Mouse (Mus musculus) thymus, postnatal 25 days (tissue): ENCODE measurements at regions not wholly inside any gene's neighbourhood (a gene's known extent, or its start where the extent isn't known, plus 50 kb on each side); places are given as distances from the start of the nearest gene placed in this dataset.

Source experiments
- DNase-seq: peaks from one replicate; pipeline ENCODE4 v3.0.0; 2022

DNA sequence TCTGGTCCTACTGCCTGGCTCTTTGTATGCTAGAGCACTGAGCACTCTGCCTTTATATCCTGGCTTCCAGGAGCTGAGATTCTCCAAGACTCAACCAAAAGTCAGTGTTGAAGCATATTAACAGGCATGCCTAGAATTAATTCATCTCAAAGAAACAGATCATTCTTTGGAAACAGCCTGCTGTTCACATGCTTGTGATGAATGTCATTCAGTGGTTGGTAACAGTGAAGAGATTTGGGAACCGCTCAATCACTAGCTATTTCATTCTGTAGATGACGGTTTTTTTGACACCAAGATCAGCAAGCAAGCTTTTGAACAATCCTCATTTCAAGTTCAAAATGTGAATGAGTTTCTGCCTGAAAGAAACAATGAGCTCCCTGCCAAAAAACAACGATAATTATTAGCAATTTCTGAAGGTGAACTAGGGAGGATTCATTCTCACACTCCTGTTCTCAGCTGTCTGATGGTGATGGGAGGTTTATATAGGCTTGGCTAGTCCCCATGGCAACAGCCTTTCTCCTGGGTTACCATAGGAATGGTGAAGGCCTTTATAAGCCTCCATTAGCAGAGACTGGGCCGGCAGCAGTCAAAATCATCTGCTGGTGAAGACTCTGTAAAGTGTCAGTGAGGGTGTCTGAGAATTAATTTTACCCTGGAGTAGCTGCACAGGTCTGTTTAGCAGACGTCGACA lies 272.6 kb upstream of the Nr4a3 start:
- DNase-seq, result no peak

DNA sequence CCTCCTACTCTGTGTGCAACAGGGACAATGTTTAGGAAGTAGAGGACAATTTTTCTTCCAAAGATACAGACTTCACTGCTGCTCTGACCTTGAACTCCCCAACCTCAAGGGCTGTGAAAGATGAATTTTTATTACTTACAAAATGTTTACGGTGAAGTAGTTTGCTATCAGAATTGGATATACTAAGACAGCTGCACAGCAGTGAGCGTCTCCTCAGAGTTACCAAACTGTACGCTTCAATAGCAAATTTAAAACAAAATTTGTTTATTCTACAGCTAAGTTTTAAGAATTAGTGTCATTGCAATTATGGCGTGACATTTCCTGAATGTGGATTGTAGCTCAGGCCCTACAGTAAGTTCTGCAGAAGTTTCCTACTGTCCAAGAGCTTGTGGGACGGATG lies 270.3 kb upstream of the Nr4a3 start:
- DNase-seq, result no peak

DNA sequence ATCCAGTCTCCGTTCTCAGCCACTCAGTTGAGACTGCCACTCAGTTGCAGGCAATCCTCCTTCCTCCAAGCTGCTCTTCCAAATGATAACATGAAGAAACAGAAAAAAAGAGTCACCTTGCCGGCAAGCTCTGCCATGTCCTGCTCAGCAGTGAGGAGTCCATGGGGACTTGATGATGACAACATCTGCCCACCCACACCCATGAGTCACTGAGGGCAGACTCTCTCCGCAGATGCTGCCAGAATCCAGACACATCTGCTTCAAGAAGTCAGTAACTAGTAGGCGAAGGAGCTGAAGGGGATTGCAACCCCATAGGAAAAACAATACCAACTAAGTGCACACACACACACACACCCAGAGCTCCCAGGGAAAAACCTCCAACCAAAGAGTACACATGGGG lies 263.9 kb upstream of the Nr4a3 start:
- no peak for DNase-seq

DNA sequence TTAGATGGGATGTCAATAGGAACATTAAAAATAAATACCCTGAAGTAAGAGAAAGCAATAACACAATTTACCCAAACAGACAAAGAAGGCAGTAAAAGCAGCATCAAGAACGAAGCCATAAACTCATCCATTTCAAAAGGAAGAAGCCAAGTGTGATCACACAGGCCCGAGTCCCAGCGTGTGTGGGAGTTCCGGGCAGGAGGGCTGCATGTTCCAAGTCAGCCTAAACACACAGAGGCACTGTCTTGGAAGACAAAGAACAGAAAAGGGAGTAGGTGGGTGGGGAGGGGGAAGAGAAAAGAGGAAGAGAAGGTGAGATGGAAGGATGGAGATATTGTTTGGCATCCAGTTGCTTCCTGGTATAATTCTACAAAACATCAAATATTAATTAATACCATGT lies 248.0 kb upstream of the Nr4a3 start:
- no peak for DNase-seq

DNA sequence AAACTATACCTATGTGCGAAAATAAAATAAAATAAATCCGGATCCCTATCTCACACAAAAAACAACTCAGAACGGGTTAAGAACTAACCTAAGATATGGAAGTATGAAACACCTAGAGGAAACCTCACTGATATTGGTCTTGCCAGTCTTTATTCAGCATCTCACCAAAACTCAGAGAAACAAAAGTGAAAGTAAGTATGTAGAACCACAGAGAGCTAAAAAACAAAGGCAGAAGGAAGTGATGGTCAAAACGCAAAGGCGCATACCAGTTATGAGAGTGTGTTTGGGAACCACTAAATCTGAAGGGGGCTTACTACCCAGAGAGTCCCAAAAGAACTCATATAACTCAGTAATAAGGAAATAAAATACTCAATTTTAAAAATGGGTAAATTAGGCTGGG lies 245.8 kb upstream of the Nr4a3 start:
- DNase-seq, result peak; percentile 7

DNA sequence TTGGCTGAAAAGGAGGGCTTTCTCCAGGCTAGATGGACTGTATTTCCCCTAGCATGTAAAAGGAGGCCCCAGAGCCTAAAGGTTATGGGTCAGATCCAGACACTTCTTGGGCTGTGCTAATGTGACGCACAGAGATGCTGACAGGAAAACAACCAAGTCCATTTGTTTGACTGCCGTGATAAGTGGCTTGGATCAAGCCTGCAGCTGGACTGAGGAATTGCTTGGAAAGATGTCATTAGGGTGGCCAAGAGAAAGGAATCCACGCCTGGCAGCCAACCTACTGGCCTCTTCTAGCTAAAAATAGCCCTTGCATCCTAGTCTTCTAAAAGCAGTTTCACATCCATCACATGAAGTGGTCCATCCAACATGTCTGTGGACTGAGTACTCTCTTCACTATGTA lies 241.8 kb upstream of the Nr4a3 start:
- DNase-seq, result no peak

DNA sequence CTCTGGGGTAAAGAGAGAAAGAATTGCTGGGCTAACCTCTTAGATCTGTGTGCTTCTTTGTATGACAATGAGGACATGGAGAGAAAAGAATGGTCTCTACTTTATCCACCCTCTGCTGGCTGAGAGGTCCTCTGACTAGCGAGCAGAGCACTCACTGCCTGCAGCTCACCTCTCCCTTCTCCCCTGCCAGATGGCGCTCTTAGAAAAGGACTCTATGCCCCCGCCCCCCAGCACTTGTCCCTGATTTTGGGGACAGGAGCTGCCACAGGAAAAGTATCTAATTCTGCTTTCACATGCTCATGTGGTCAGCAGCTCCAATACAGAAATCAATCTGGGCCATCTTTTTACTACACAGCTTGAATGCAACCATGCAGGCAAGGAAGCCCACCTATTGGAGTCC lies 237.1 kb upstream of the Nr4a3 start:
- DNase-seq, result no peak

DNA sequence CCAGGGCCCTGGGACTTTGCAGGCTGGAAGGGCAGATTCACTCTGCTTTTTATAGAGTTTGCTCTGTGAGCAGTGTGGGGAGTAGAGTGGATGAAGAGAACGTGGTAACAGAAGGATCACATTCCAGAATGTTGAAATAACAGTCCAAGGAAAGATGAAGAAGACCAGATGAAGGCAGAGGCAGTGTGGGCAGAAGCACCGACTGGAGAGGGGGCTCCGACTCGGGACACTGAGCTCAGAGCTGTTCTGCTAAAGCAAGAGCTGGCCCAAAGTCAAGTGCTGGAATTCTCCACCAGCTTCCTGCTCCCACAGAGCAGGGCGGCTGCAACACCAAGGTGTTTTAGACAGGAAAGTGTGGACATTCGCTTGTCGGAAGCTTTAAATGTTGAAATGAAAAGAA lies 230.9 kb upstream of the Nr4a3 start:
- DNase-seq, result no peak

DNA sequence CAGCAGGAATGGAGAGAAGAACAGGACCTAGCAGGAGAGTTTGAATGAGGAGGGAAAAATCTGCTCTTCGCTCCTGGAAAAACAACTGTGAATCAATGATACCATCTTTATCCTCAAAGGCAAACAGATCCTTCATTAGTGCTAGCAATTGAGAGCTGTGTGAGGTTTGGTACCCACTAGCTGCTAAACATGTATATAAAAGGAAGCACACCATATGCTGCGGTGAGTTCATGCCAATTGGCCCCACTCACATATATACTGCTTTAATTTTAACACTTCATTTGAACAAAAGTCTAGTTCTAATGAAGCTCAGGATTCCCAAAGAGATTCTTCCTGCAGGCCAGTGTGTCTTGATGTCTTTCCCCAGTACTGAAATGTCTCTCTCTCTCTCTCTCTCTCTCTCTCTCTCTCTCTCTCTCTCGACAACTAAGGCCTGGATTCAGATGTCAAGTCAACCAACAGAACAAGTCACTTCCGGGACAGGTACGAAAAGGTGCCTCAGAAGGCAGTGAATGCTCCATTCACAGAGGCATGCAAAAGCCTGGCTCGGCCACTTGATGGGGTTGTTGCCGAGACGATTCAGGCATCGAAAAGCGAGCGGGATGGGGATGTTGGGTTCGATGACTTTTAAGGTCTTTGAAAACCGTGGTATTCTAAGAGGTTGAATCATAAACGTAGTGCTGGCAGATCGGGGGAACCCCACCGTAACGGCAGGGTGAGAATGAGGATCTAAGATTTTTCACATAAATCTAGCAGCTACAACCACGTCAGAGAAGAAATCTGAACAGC lies 226.4 kb upstream of the Nr4a3 start:
- no peak for DNase-seq

DNA sequence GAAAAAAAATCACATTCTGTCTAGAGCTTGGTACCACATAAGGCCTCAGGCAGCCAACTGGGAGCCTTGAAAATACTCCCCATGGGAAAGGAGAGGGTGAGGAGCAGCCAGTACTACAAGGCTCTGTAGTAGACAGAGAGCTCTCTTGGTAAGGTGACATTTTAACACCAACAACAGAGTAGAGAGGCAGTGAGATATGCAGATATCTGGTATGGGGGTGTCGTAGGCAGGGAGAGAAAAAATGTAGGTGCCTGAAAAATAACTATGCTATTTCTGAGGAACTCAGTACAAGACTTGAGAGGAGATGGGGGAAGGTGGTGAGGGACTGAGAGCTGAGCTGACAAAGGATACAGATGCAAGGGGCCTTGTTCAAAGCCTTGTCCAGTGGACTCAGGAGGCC lies 224.4 kb upstream of the Nr4a3 start:
- no peak for DNase-seq

DNA sequence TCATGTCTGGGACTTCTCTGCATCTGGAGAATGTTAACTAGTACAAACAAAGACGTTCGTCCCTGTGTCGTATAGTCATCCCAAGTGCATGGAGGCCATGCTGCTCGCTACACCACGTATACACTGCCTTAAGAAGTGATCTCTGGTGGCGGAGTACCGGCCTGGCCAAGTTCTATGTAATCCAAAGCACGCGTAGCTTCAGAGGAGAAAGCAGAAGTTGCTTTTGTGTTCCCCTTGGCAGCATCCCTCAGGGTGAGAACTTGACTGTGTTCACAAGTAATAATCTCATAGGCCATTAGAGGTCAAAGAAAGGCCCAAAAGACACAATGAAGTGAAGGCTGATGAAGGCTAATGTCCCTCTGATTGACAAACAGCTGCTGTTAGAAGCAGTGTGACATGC lies 221.7 kb upstream of the Nr4a3 start:
- DNase-seq, result no peak

DNA sequence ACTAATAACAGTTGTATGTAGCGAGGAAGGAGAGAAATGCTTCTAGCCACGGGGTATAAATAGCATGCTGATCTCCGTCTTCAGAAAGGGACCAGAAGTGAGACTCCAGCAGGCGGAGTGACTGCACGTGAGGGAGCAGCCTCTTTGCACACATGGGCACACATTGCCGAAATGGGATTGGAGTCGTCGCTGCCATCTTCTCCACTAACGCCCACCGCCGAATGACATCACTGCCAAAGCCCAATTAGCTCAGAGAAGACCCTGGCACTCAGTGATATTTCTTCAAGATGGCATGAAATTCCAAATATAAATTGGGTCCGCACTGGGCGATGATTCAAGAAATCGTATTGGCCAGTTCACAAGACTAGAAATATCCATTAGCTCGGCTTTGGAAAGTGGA lies 220.9 kb upstream of the Nr4a3 start:
- DNase-seq, result no peak

DNA sequence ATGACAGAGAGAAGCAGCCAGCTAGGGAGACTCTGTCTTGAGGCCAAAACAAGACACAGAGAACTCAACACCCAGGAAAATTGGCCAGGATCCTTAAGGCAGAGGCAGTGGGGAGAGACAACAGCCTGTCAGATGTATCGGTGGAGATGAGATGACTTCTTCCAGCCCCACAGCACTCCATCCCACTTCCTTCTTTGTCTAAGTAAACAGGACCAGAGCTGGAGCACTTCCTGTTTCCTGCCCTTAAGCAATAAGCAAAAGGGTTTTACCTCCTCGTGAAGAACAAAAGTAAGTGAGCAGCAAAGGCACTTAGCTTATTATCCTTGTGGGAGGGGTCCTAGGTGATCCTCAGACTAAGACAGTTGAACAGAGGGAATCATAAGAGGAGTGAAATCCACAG lies 212.0 kb upstream of the Nr4a3 start:
- no peak for DNase-seq

DNA sequence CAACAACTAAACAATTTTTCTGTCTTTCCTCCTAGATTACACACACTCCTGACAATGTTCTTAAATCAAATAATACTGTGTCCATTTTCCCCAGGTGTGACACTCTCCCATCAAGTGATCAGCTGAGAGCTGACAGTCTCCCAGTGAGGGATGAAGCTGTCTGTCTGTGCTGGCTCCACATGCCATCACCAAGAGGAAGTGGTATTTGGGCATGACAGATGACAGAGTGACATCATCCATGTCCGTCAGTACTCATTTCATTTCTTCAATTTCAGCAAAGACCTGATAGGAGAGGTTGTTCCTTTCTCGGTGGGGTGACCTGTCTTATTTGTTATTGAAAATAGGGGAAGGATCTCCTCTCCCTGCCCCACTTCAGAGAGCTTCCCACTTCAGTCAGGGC lies 206.5 kb upstream of the Nr4a3 start:
- DNase-seq, result no peak

DNA sequence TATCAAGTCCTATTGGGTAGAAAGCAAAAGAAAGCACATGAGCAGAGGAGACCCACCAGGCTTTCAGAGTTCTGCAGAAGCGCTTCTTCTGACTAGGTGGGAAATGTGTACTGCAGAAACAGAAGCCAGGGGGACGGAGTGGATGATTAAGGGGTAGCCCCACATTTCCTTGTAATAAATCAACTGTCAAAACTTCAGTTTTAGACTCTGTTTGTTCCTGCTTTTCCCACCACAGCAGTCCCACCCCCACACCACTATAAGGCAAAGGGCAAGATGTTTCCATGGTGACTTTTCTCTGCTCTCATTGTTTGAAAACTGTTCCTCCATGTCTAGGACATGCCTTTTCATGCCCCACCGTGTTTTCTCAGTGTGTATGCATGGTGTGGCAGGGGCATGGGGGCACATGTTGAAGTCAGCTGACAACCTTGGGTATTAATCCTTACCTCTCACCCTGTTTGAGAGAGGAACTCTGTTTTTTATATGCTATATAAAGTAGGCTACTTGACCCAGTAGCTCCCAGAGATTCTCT lies 202.8 kb upstream of the Nr4a3 start:
- DNase-seq, result no peak

DNA sequence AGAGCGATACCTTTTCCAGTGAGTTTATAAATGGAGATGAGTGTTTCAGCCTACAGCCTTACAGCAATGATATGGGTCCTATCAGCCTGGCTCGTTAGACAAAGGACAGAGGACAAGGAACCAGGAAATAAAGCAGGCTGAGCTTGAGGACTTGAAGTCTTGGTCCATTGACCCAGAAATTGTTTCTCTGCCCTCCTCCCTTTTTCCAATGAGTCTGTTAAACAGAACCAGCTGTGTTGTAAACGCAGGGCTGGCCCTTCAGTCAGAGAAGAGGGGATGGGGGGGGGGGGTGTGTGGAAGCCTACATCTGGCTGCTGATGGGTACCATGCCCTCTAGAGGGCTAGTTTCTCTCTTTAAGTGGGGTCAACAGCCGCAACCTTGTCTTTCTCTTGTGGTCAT lies 199.7 kb upstream of the Nr4a3 start:
- DNase-seq, result no peak

DNA sequence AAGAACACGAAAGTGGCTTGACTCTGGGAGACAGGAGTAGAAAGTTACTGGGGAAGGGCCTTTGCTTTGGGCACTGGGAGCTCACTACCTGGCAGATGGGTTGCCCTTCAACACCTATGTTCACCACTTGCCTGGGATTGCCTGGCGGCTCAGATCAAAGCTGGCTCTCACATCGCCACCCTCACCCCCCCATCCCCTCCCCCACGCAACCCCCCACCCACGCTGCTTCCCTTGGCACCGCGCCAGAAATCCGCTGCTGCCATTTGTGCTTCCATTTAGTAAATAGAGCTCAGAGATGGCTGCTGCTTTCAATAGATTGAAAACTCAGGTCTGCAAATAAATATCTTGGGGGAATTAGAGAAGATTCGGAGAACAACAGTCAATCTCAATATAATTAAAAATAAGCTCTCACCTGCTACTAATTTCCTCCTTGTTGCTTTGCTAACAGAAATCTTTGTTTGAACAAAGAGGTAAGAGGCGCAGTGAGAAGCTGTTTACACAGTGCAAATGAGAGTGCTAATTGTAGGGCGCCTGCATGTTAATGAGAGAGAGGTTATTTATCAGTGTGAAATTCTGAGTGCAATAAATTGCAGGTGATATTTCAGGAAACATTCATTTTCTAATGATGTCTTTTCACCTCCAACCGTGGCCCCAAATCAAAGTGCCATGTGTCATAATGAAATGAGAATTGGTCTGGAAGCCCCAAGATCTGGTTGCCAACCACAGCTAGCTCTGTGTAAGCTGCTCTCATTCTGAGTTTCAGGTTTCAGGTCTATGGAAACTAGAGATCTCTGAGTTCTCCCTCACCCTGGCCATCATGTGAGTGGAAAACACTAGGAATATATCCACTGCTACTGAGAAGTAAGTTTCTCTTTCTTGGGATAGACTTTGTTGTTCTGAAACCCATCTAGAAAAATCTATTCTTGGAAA lies 198.3 kb upstream of the Nr4a3 start:
- DNase-seq, result no peak

DNA sequence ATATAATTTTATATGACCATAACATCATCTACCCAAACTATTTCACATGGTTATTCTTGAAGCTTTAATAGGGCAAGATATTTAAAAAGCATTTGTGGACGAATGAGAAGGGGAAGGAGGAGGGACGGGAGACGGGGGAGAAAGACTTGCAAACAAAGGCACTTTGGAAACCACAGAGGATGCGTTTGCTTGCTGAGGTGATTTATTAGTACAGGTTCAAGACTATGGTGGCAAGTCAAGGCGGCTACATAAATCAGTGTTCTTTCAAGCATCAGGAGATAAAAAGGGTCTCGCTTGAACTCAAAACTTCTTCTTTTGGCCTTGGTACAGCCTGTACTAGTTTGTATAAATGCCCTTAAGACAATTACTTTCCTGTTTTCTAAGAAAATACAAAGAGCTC lies 183.8 kb upstream of the Nr4a3 start:
- no peak for DNase-seq

DNA sequence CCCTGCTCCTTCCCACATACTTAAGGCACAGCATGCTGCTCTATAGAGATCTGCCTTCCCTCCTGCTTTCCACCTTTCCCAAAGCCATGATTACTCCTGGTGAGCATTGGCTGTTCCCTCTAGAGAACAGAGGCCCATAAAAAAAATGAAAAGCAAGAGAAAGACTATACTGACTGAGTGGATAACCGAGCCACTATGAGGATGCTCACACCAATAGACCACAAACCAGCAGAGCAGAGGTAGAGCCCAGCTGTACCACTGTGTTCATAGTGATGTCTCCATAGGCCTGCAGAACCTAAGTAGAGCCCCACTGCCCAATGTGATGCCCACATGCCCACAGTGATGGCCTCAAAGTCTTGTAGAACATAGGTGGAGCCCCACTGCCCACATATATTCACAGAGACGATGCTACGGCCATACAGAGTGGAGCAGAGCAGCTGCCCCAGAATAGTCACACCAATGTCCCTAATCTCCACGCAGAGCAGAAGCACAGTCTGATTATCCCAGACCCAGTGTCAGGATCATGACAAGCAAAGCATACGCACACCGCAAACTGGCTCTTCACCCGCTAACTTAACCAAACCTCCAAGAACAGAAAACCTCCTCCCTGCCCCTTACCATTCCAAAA lies 174.8 kb upstream of the Nr4a3 start:
- DNase-seq, result no peak

DNA sequence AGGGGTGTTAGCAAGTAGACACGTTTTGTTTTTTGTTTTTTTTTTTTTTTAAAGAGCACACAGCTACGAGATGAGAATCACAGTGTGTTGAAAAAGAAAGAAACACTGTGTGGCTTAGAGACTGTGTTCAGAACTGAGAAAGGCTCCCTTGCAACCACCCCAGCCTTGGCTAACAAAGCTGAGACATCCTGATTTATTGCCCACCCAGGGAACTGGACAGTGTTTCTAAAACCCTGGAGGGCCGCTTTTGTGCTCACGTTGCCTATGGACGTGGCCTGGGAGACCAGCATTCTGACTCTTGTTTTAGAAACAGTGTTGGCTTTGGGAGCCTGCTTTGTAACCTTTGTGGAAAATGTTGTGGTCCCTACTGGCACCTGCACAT lies 174.3 kb upstream of the Nr4a3 start:
- no peak for DNase-seq

DNA sequence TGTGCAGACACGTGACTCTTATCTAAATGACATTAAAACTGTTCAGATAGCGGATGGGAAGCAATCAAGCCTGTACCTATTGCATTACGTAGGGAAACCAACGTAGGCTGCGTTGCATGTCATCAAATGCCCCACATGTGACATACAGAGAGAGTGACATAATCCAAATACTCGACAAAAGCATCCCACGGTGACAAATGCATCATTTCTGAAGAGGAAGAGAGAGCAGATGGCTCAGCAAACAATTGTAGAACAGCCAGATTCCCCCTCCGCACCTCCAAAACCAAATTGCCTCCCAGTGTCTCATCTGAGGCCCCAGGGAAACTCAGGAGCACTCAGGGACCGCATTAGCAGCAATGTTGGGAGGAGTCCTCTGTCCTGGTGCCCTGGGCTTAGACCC lies 163.4 kb upstream of the Nr4a3 start:
- DNase-seq, result no peak

DNA sequence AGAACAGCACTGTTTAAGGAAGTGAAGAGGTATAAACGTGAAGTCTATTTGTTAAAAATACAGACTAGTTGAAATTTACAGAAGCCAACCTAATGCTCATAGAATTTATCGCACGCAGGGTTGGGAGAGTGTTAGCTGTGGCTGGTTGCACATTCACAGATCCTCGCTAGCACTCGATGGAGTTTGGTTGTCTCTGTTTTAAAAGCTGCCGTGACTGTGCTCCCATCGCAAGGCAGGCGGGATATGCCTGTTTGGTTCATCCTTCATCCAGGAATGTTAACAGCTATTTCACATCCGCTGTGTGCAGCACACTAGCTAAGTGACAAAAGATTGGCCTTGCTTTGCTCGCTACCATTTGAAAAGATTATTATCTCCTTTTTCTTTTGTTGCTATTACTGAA lies 162.9 kb upstream of the Nr4a3 start:
- no peak for DNase-seq

DNA sequence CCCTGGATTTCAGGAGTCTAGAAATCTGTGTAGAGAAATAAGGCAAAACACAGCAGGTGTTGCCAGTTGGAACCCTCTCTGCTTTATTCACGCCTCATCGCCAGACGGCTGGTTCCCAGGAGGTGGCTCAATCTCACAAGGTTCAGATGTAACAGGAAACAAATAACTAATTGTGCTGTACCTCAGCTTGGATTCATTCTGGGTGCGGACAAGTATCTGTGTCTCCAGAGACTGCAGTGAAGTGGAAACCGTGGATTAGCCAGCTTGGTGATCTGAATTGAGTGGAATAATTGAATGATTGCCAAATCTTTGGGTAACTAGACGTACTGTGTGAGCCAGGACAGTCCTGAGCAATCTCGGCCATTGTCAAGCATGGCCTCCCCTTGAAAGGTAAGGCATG lies 145.4 kb upstream of the Nr4a3 start:
- no peak for DNase-seq
